ENCODE assay signal across 20 mouse cellular contexts in genomic region chr4:46432339-46433036, GRCm38 (mm10). TPM values are rescaled to one million over a fixed set of nuclear protein-coding genes. Genes with fewer than 3 reads are reported as not detected.
A peak's percentile ranks its signal among the peaks of the same experiment; 100 is the strongest.
DNase-seq lines count a peak whose midpoint lies in the region; ATAC-seq lines count a peak whose summit lies in the region.
"Had no signal": no experiment of that assay in that cellular context is flagged by ENCODE, and none has a peak within 500 bp of the region (broad histone marks: within the 10 kb centered on the region; RNA-seq: fewer than 3 reads in every experiment).

No protein-coding gene starts in this region.

- DNase-seq in spleen, postnatal 10 days (ENCODE audit: low spot score in 2 of 2): peak; percentile 46 to 67
- DNase-seq in spleen, adult 12 weeks (ENCODE audit: low spot score): no peak
- DNase-seq in liver, embryonic 13.5 days: peak; percentile 88
- peak; percentile 73 to 74 for DNase-seq in spleen, postnatal 4 days (ENCODE audit: low spot score in 2 of 2)
- no peak for DNase-seq in left cerebral cortex, postnatal 4 days
- DNase-seq in ovary, postnatal 36 days (ENCODE audit: low spot score): no peak
- DNase-seq: cerebellum, postnatal 25 days; gastrocnemius, adult 2 months; kidney, adult 2 months; kidney, postnatal 36 days; right cerebral cortex, postnatal 4 days; thymus, postnatal 36 days had no signal

- ATAC-seq in liver, embryonic 13.5 days (ENCODE audit: low read depth): peak; percentile 99
- ATAC-seq: forebrain, embryonic 16.5 days; lung, postnatal 0 days had no signal

- H3K4me3 ChIP-seq in erythroblast, embryonic 14.5 days (replicated peaks): peak overlapping the region; percentile 59
- H3K4me3 ChIP-seq in liver, embryonic 13.5 days (replicated peaks): peak overlapping the region; percentile 37
- H3K4me3 ChIP-seq: gastrocnemius, adult 2 months; hindbrain, embryonic 15.5 days; midbrain, embryonic 10.5 days; neural tube, embryonic 13.5 days had no signal

- H3K4me1 ChIP-seq in erythroblast, embryonic 14.5 days (ENCODE audit: control insufficient read depth): peaks cover 89% of the 10 kb centered on the region
- H3K4me1 ChIP-seq in liver, embryonic 13.5 days (replicated peaks): peaks cover 72% of the 10 kb centered on the region

- H3K27ac ChIP-seq in liver, embryonic 13.5 days: peak overlapping the region; percentile 98
- H3K27ac ChIP-seq: gastrocnemius, adult 2 months; hindbrain, embryonic 15.5 days; midbrain, embryonic 10.5 days; neural tube, embryonic 13.5 days had no signal

- 21% methylated on average over 12 of the region's 12 CpGs for WGBS in liver, embryonic 13.5 days (ENCODE audit: insufficient replicate concordance)

- H3K9ac ChIP-seq in liver, embryonic 13.5 days: peak overlapping the region; percentile 71
- H3K9ac ChIP-seq: hindbrain, embryonic 15.5 days; neural tube, embryonic 13.5 days had no signal

- intact Hi-C loops in left cerebral cortex, postnatal 4 days (cut with DNase I): no loop called here

- H3K27me3 ChIP-seq in erythroblast, embryonic 14.5 days (ENCODE audit: control insufficient read depth): no peaks in the 10 kb centered on the region
- H3K27me3 ChIP-seq in liver, embryonic 13.5 days: peaks cover 4% of the 10 kb centered on the region; the same call in 1 of the 2 replicates
- H3K27me3 ChIP-seq: hindbrain, embryonic 15.5 days; neural tube, embryonic 13.5 days had no signal

- H3K9me3 ChIP-seq in erythroblast, embryonic 14.5 days (ENCODE audit: control insufficient read depth, low read length): no peaks in the 10 kb centered on the region
- H3K9me3 ChIP-seq in liver, embryonic 13.5 days (replicated peaks): no peaks in the 10 kb centered on the region
- H3K9me3 ChIP-seq: hindbrain, embryonic 15.5 days; midbrain, embryonic 10.5 days; neural tube, embryonic 13.5 days had no signal

- H3K4me2 ChIP-seq in liver, embryonic 13.5 days: peak overlapping the region; percentile 58
- H3K4me2 ChIP-seq: hindbrain, embryonic 15.5 days; neural tube, embryonic 13.5 days had no signal

- peaks cover 7% of the 10 kb centered on the region for H3K36me3 ChIP-seq in erythroblast, embryonic 14.5 days (ENCODE audit: control insufficient read depth)
- no peaks in the 10 kb centered on the region for H3K36me3 ChIP-seq in liver, embryonic 13.5 days
- H3K36me3 ChIP-seq: hindbrain, embryonic 15.5 days; midbrain, embryonic 10.5 days; neural tube, embryonic 13.5 days had no signal

RNA-seq across cellular contexts. Expression of gene Anp32b, which starts 18.2 kb away (rescaled TPM):
- polyA plus RNA-seq in erythroblast, embryonic 14.5 days (2012): 431 and 451 TPM in 2 replicates
- 555 and 600 TPM in 2 replicates for polyA plus RNA-seq in liver, embryonic 13.5 days (2015; fragmentation: Nextera tagmentation; extraction: Ambion mirVana)
- 10 to 100 TPM; 61.5 to 62.2 TPM for total RNA-seq in left cerebral cortex, postnatal 4 days (2021)

RNA-seq across cellular contexts. Expression of gene Hemgn, which starts 19.2 kb away (rescaled TPM):
- polyA plus RNA-seq in erythroblast, embryonic 14.5 days (2012): 36.9 and 40.4 TPM in 2 replicates
- 405 and 482 TPM in 2 replicates for polyA plus RNA-seq in liver, embryonic 13.5 days (2015; fragmentation: Nextera tagmentation; extraction: Ambion mirVana)
- not detected for total RNA-seq in left cerebral cortex, postnatal 4 days (2021)
- total RNA-seq: ES-E14; gastrocnemius, adult 2 months; layer of hippocampus, postnatal 10 days had no signal

RNA-seq across cellular contexts. Expression of gene Trmo, which starts 43.3 kb away (rescaled TPM):
- 1.7 and 2.3 TPM in 2 replicates for polyA plus RNA-seq in erythroblast, embryonic 14.5 days (2012)
- polyA plus RNA-seq in liver, embryonic 13.5 days (2015; fragmentation: Nextera tagmentation; extraction: Ambion mirVana): 8.7 and 9.7 TPM in 2 replicates
- 1 to 10 TPM; 3.4 to 6.3 TPM for total RNA-seq in left cerebral cortex, postnatal 4 days (2021)

RNA-seq across cellular contexts. Expression of gene Nans, which starts 56.6 kb away (rescaled TPM):
- polyA plus RNA-seq in erythroblast, embryonic 14.5 days (2012): 7.2 and 7.6 TPM in 2 replicates
- polyA plus RNA-seq in liver, embryonic 13.5 days (2015; fragmentation: Nextera tagmentation; extraction: Ambion mirVana): 65.4 and 77.9 TPM in 2 replicates
- total RNA-seq in left cerebral cortex, postnatal 4 days (2021): 10 to 100 TPM; 54.8 to 63.2 TPM

Comparison
In these comparisons a context has a peak if more than half of its experiments do, and no peak if none do; other contexts are left out.
1. DNase-seq: peak in spleen, postnatal 10 days (2 of 2), liver, embryonic 13.5 days (single experiment) and spleen, postnatal 4 days (2 of 2); none in spleen, adult 12 weeks (single experiment), left cerebral cortex, postnatal 4 days (single experiment) and ovary, postnatal 36 days (single experiment).